Mouse (Mus musculus) kidney, postnatal 14 days (tissue): ENCODE results near the gene Olfr518.

ENCODE experiments used
- DNase-seq: peaks from one replicate; pipeline ENCODE4 v3.0.0; 2022; ENCODE audit warnings: mixed read lengths

Olfr518 gene

GRCm38 (mm10) chr7:108884906-108885305, at the start of gene Olfr518:
Olfr518 (minus strand) TSS chr7:108885006.
- no peak for DNase-seq

GRCm38 (mm10) chr7:108933794-108934731, 49.3 kb upstream of the Olfr518 start, which contains the start of gene Eif3f:
Eif3f (plus strand) TSS chr7:108934417.
- DNase-seq, result peak; percentile 96

GRCm38 (mm10) chr7:108929726-108930393, 45.1 kb upstream of the Olfr518 start, which contains the start of gene Nlrp10:
Nlrp10 (minus strand) TSS chr7:108930178.
- no peak for DNase-seq

DNA sequence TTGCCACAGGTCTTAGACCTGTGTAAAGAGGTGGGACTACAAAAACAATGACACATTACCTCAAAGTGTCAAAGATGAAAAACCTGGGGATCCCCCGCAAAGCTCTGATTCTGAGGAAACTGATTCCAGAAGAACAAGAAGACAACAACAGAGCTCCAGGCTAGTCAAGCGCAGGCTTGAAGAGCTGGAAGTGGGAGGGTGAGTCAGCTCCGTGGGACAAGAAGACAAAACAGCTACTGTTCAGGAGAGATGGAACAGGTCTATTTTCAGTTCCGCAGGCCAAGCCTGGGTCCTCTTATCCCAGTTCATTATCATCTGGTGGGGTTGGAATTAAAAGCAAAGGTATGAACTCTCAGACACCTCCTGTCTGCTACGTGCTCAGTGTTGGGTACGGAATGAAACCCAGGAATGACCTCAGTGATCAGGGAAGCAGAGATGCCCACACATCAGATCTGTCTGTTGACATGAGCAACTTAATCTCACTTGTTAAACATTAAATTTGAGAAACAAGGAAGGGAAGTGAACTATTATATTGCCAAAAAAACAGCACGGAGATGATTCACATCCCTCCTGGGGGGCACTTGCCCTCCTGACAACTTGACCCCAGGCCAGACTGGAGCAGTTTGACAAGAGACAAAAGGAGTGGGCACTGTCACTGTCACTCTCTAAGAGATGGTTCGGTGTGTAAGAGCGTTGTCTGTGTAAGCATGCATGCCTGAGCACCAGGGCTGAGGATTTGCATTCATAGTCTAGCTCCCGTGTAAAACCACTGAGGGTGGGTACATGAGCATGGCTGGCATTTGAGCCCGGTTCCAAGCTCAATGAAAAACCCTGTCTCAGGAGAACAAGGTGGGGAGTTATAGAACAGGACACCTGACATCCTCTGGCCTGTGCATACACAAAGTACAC, 43.7 kb upstream of the Olfr518 start:
- DNase-seq, result no peak

- no peak for DNase-seq
Measured at GRCm38 (mm10) chr7:108927043-108927442, 42.2 kb upstream of the Olfr518 start.

GRCm38 (mm10) chr7:108903969-108904368, 19.2 kb upstream of the Olfr518 start:
- no peak for DNase-seq

DNA sequence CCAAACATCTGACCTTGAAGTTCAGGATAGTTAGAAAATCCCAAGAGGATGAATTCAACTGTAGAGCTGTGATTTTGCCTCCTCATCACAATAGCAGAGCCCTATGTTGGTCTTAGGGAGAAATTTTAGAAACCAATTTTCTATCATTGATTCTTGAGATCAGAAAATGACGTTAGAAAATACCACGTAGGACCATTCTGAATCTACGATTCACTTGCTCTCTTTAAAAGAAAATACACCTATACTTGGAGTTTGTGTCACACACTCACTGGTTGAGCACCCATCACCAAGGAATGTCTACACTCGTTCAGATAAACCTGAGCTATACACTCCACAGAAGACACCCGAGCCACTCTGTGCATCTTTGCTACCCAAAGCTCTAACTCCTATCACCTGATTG, 9.5 kb upstream of the Olfr518 start, which contains the start of gene Olfr519:
Gene Olfr519 (minus strand): TSS at position 101 of the 400 bp plus-strand sequence.
- no peak for DNase-seq

- DNase-seq, result no peak
Measured at GRCm38 (mm10) chr7:108872279-108872678, 12.5 kb downstream of the Olfr518 start, which contains the start of gene Olfr517. Olfr517 (minus strand) TSS chr7:108872379.

- DNase-seq, result no peak
Measured at GRCm38 (mm10) chr7:108850429-108850828, 34.4 kb downstream of the Olfr518 start, which contains the start of gene Olfr516. Olfr516 (minus strand) TSS chr7:108850529.
